Mouse (Mus musculus) stomach, postnatal 0 days (tissue): Measurements from ENCODE around the gene Sdk2. TPM values are rescaled to one million over a fixed set of nuclear protein-coding genes. Genes with fewer than 3 reads are reported as not detected.

ENCODE experiments used
- ATAC-seq: fragments of 200-750 bp; cut with Nextera tagmentation; 2 replicates; pipeline ENCODE4 v1.8.0; 2017; ENCODE audit not compliant: low FRiP score, low TSS enrichment
- DNase-seq: peaks from one replicate; pipeline ENCODE4 v3.0.0-alpha.2; 2016; ENCODE audit warnings: low spot score
- H3K27ac ChIP-seq: fragments of 300-500 bp; sonication (generic); replicated peaks from 2 replicates; pipeline ENCODE4 v1.5.1; 2014; ENCODE audit warnings: mild to moderate bottlenecking, control low read depth
- H3K27me3 ChIP-seq: fragments of 300-500 bp; sonication (generic); 2 replicates; pipeline ENCODE4 v1.6.1; 2014; ENCODE audit warnings: low read length; ENCODE audit not compliant: control insufficient read depth, insufficient read depth
- H3K36me3 ChIP-seq: fragments of 300-500 bp; sonication (generic); 2 replicates; pipeline ENCODE4 v1.6.1; 2014; ENCODE audit warnings: low read length, mixed read lengths; ENCODE audit not compliant: control insufficient read depth, insufficient read depth
- H3K4me1 ChIP-seq: fragments of 300-500 bp; sonication (generic); replicated peaks from 2 replicates; pipeline ENCODE4 v1.6.1; 2014; ENCODE audit warnings: antibody characterized with exemption; ENCODE audit not compliant: control insufficient read depth, insufficient read depth
- H3K4me2 ChIP-seq: fragments of 300-500 bp; sonication (generic); replicated peaks from 2 replicates; pipeline ENCODE4 v1.6.1; 2014; ENCODE audit warnings: low read depth, mild to moderate bottlenecking, control low read depth, moderate library complexity
- H3K4me3 ChIP-seq: fragments of 300-500 bp; sonication (generic); 2 replicates; pipeline ENCODE4 v1.5.1; 2014; ENCODE audit warnings: low read depth, low read length, control low read depth
- H3K9ac ChIP-seq: fragments of 300-500 bp; sonication (generic); 2 replicates; pipeline ENCODE4 v1.6.1; 2014; ENCODE audit warnings: mild to moderate bottlenecking, low read length, control low read depth, mixed read lengths
- H3K9me3 ChIP-seq: fragments of 300-500 bp; sonication (generic); 2 replicates; pipeline ENCODE4 v1.6.1; 2016; ENCODE audit warnings: low read length; ENCODE audit not compliant: control insufficient read depth
- CTCF ChIP-seq: IDR thresholded peaks from 2 replicates; pipeline ENCODE4 v1.5.1; 2016; ENCODE audit warnings: antibody characterized with exemption, low read depth, mild to moderate bottlenecking, moderate library complexity
- EP300 ChIP-seq: optimal IDR thresholded peaks from 2 replicates; pipeline ENCODE3; 2016; ENCODE audit warnings: antibody characterized with exemption
- WGBS: fragments of 180-500 bp; shearing (Covaris S2); extraction: QIAGEN DNeasy Blood & Tissue Kit; methylation state at CpG from one replicate; pipeline ENCODE4 v1.1.7; 2014; 5-methylcytosine and 5-hydroxymethylcytosine counted together
- polyA plus RNA-seq: library from polyadenylated mRNA; unstranded; fragments of >200 nt; fragmentation: Nextera tagmentation; extraction: Ambion mirVana; gene quantifications from 2 replicates; pipeline ENCODE4 v1.2.1, GENCODE M21; 2015

Gene Sdk2
- polyA plus RNA-seq, 1 experiment from 2014 or later = 0.45 TPM

GRCm38 (mm10) chr11:113990065-113990464 lies 76.8 kb downstream of the Sdk2 start:
- Histone ChIP-seq H3K36me3 (no peaks in the 10 kb centered on the region), H3K4me3 (no peak overlapping the region), H3K4me2 (no peak overlapping the region), H3K27ac (no peak overlapping the region), H3K9me3 (no peaks in the 10 kb centered on the region), H3K4me1 (no peaks in the 10 kb centered on the region), H3K27me3 (no peaks in the 10 kb centered on the region), H3K9ac (no peak overlapping the region)
- WGBS = 28% methylated on average over 4 of the region's 4 CpGs
- DNase-seq = no peak
- no peak for ATAC-seq
- no peak for TF ChIP-seq CTCF
- TF ChIP-seq EP300 = no peak

- no peaks in the 10 kb centered on the region for H3K36me3 ChIP-seq
- H3K4me1 ChIP-seq = peaks cover 5% of the 10 kb centered on the region; the same call in 1 of the 2 replicates
- no peak overlapping the region for H3K4me3 ChIP-seq
- no peak overlapping the region for H3K27ac ChIP-seq
- ATAC-seq (no peak), DNase-seq (no peak)
- H3K4me2 ChIP-seq = no peak overlapping the region
- no peak overlapping the region for H3K9ac ChIP-seq
- 35% methylated on average over 5 of the region's 5 CpGs for WGBS
- no peaks in the 10 kb centered on the region for H3K27me3 ChIP-seq
- no peak for TF ChIP-seq CTCF
- TF ChIP-seq EP300 = no peak
- H3K9me3 ChIP-seq = no peaks in the 10 kb centered on the region
Observed at GRCm38 (mm10) chr11:113985826-113986416, 80.9 kb downstream of the Sdk2 start.

GRCm38 (mm10) chr11:113981732-113982503 lies 84.9 kb downstream of the Sdk2 start:
- H3K4me3 ChIP-seq = no peak overlapping the region
- no peak overlapping the region for H3K27ac ChIP-seq
- no peak for DNase-seq
- ATAC-seq = 0 out of 2 replicates have a peak, but pooled peaks have one; percentile 26
- H3K36me3 ChIP-seq = no peaks in the 10 kb centered on the region
- peaks cover 5% of the 10 kb centered on the region; the same call in 1 of the 2 replicates for H3K4me1 ChIP-seq
- H3K4me2 ChIP-seq = no peak overlapping the region
- TF ChIP-seq CTCF = no peak
- H3K27me3 ChIP-seq = no peaks in the 10 kb centered on the region
- no peak overlapping the region for H3K9ac ChIP-seq
- 29% methylated on average over 7 of the region's 7 CpGs for WGBS
- H3K9me3 ChIP-seq = no peaks in the 10 kb centered on the region

GRCm38 (mm10) chr11:113981088-113981487 lies 85.8 kb downstream of the Sdk2 start:
- H3K4me2 ChIP-seq = no peak overlapping the region
- no peak overlapping the region for H3K9ac ChIP-seq
- H3K4me3 ChIP-seq = no peak overlapping the region
- H3K27me3 ChIP-seq = no peaks in the 10 kb centered on the region
- WGBS = 58% methylated on average over 6 of the region's 6 CpGs
- ATAC-seq (no peak), DNase-seq (no peak)
- no peak overlapping the region for H3K27ac ChIP-seq
- no peaks in the 10 kb centered on the region for H3K36me3 ChIP-seq
- peaks cover 5% of the 10 kb centered on the region; the same call in 1 of the 2 replicates for H3K4me1 ChIP-seq
- no peaks in the 10 kb centered on the region for H3K9me3 ChIP-seq
- TF ChIP-seq EP300 (no peak), CTCF (no peak)

GRCm38 (mm10) chr11:113978318-113978717 lies 88.5 kb downstream of the Sdk2 start:
- DNase-seq (no peak), ATAC-seq (no peak)
- H3K4me1 ChIP-seq = peaks cover 5% of the 10 kb centered on the region; the same call in 1 of the 2 replicates

GRCm38 (mm10) chr11:113975667-113975970 lies 91.2 kb downstream of the Sdk2 start:
- no peak overlapping the region for H3K4me3 ChIP-seq
- no peak overlapping the region for H3K27ac ChIP-seq
- ATAC-seq (no peak), DNase-seq (no peak)
- H3K36me3 ChIP-seq = no peaks in the 10 kb centered on the region
- H3K9me3 ChIP-seq = no peaks in the 10 kb centered on the region
- H3K9ac ChIP-seq = no peak overlapping the region
- no peak for TF ChIP-seq CTCF
- TF ChIP-seq EP300 = no peak
- H3K4me2 ChIP-seq = no peak overlapping the region
- H3K27me3 ChIP-seq = no peaks in the 10 kb centered on the region
- 48% methylated on average over 3 of the region's 3 CpGs for WGBS
- H3K4me1 ChIP-seq = no peaks in the 10 kb centered on the region

More at GRCm38 (mm10) chr11:113978318-113978717, 88.5 kb downstream of the Sdk2 start:
- 96% methylated on average over 12 of the region's 12 CpGs for WGBS
- no peak overlapping the region for H3K9ac ChIP-seq
- H3K4me3 ChIP-seq = no peak overlapping the region
- no peaks in the 10 kb centered on the region for H3K36me3 ChIP-seq
- no peak overlapping the region for H3K27ac ChIP-seq
- H3K4me2 ChIP-seq = no peak overlapping the region
- no peaks in the 10 kb centered on the region for H3K27me3 ChIP-seq
- no peak for TF ChIP-seq CTCF
- no peak for TF ChIP-seq EP300
- no peaks in the 10 kb centered on the region for H3K9me3 ChIP-seq
